Mouse (Mus musculus) naive thymus-derived CD4-positive, alpha-beta T cell, adult 2 months (primary cell): ENCODE measurements around the gene Atp8b4.
A peak's percentile ranks its signal among the peaks of the same experiment; 100 is the strongest.

Experiments used
- DNase-seq: peaks from one replicate; pipeline ENCODE4 v3.0.0-alpha.2; 2011; ENCODE audit warnings: low read depth

Gene Atp8b4

DNA sequence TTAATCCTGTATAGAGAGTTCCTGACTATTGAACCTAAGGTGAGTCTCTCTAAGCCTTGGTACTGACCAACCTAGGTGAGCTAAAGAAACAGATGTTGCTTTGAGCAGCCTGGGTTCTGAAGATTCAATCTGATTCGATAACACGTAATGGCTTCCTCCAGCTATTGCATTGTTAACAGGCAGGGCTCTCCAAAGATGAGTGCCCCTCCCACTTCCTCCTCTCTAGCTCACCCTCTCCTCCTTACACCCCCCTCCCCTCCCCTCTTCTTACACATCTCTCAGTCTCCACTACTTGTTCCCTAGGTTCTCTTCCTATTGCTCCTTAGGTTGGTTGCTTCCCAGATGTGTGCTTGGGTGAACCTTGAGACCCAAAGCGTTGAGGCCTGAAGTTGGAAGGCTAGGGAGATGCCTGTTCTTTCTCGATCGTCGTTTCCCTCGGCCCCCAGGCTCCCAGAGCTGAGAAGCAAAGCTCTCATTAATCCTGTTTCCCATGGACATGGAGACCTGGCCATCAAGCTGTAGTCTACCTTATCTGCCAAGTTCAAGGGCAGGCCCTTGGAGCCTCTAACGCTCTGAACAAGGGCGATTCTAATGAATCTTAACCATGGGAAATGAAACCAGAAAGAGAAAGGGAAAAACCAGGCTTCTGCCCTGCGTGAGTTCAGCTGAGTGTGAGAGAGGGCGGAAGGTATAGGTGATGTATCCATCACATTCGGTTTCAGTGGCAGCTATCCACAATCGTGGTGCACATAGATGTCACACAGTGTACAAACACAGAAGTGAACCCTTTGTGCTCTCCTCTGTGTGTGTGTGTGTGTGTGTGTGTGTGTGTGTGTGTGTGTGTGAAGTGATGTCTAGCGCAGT lies 4.4 kb downstream of the Atp8b4 start:
- peak; percentile 82 for DNase-seq

DNA sequence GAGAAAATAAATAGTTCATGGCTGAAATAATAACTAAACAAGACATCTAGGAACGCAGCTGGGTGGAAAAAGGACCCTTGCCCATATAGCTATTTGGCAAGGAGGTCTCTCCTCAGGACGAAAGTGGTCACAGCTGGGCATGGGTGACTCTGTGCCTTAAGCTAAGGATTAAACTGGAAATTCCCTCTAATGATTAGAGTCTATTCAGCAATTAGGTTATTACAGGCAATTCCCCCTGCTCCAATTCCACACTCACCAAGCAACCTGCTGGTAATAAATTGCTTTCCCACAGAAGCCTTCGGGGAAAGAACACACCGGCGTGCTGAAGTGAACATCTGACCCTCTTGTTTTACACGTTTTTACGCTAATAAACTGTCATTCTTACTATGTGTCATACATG lies 5.2 kb downstream of the Atp8b4 start:
- no peak for DNase-seq

DNA sequence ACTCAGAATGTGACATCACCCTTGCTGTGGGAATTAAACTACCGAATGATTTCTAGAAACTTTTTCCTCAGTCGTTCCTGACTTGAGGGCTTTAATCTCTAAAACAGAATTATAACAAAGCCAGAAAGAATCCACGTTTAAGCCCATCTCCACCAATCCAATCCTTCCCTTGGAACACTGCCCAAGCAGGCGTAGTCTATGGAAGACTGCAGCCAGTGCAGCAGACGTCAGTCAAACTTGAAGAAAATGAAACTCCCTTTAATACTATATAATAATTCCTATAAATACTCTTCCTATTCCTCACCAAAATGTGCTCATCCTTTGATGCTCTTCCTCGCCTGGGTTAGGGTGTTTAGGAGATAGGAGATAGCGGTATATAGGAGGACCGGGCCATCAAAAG lies 7.2 kb downstream of the Atp8b4 start:
- no peak for DNase-seq

DNA sequence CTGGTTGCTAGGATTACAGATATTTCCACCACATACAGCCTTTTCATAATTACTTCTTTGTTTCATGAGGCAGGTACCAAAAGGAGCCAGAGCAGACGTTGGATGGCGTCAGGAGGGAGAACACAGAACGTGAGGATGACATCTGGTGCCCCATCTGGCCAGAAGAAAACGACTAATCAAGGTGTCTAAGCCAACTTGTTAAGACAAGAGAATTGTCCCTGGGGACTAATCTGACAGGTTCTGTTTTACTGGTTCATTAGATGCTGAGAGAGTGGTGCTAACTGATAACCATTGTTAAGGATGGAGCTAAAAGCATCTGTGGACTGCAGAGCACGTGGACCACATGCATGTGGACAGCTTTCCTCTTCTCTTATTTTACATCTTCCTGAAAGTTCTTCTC lies 7.8 kb downstream of the Atp8b4 start:
- no peak for DNase-seq

DNA sequence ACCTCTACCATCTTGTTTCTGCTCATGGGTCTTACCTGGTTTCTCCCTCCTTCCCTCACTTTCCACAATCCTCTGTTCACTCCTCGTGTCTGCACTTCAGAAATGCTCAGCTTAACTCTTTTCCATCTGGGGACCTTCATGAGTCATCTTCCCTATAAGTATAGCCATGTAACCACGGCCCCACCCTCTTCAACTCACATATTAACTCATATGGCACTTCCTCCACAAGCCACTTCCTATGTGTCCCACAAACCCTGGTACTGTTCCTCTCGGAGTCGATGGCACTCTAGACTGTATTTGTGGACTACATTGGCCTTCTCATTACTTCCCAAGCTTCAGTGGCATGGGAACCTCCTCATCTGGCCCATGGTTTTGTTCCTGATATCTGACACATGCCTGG lies 9.0 kb downstream of the Atp8b4 start:
- DNase-seq: peak; percentile 42

DNA sequence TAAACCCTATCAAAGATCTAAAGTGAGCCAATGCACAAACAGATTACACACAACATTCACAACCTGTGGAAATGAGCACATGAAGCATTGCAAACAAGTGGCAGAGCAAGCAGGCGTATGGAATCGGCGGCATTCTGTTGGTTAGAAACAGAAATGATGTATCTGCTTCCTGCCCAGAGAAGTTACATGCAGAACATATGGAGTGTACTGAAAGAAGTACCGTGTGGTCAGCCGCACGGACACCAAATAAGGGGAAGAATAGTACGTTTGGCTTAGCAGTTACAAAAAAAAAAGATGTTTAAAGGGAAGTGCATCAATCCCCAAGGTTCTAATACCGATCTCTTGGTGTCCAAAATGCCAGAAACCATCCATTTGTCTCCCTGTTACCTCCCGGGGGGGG lies 9.9 kb downstream of the Atp8b4 start:
- DNase-seq: no peak

DNA sequence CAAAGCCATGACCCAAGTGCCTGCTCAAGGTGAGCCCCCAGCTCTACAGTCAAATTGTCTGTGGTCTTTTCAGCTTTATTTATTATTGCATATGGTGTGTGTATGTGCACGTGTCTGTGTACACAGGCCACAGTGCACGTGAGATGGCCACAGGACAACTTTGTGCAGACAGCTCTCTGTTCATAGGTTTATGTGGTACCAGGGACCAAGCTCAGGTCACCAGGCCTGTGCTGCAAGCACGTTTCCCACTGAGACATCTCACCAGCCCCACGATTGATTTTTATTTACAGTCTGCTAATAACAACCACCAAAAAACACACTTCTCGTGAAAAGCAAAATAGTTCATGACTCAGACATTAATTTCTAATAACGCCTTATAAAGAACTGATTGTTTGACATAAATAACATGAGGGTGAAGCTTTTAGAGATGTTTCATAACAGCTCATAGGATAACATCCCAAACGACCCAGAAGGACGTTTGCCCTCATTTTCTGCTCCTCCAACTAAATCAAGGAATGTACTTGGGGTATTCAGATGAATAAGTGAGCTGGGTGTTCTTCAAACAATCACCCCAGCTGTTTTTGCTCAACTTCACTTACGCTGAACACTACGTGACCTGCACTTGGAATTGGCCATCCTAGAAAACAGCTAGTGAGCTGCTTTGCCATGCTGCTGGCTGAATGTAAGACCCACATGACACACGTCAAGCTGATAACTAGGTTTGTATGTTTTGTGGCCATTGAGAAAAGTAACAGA lies 15.0 kb downstream of the Atp8b4 start:
- DNase-seq: no peak

DNA sequence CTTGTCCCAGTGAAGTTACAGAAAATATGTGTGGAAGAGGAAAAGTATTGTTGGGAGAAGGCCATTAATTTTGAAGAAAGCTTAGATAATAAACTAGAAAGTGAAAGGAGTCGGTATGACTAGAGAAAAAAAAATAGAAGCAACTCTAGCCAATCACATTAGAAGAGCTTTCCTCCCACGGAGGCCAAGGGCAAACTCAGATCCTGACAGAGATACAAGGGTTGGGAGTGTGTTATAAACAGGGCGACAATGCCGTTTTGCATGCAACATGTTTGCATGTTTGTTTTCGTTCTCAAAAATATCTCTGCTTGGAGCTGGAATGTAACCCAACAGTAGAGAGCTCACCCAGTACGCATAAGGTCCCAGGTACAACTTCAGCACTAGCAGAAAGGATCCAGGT lies 17.1 kb downstream of the Atp8b4 start:
- DNase-seq: peak; percentile 19

DNA sequence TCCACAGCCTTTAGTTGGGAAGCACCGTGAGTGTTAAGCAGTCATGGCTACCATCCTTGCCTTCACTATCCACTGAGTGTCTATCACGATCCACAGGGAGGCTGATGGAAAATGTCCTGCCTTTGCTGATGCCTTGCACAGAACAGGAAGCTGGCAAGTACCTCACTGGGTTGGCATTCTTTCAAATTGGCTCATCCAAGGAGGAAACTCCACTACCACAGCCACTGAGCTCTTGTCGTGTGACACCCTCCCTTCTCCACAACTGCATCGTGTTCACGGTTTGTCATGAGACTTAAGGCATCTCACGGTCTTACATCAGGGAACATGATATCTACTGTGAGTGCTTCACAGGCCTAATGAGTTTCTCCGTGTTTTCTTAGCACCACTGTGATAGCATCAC lies 22.9 kb downstream of the Atp8b4 start:
- no peak for DNase-seq

DNA sequence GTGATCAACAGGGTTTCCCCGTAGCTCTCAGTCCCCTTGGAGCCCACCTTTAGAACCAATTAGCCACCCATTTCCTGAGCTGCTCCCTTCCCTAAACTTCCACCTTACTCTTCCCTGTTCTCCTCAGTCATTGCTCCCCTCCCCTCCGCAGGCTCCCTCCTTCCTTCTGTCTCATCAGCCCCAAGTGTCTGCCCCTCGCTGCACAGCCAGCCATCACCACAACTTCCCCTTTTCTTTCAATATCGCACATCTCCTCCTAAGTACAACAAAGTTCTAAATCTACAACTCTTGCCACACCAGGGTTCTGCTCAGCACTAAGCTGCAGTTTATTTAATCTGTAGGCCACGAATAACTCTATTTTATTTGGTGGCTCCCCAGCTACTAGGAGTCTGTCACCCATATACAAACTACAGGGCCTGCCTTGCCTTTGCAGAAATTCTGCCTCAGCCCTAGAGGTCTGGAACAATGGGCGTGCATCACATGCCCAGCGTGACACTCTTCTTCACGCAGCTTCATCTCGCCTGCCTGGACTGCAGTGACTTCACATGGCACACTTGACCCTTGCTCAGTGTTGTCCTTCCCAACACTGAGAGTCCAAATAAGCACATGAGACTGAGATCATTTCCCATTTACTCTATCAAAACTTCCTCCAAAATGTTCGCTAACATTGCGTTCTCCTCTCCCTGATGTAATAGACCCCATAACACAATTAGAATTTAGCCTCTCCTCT lies 24.6 kb downstream of the Atp8b4 start:
- no peak for DNase-seq

DNA sequence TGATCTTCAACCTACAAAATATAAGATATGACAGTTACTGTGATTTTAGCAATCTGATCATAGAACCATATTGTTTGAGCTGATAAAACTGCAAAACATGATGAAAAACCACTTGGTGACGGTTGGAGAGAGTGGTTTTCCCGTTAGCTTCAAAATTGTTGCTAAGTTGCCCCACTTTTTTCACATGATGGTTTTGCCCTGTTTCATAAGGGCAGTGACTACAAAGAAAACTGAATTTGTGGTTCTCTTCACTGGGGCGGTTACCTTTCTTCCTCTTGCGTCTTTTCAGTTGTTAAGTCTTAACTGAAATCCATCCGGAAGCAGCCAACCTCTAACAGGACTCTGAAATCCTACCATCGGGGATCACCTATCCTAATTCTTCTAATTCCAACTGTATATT lies 26.5 kb downstream of the Atp8b4 start:
- peak; percentile 79 for DNase-seq

DNA sequence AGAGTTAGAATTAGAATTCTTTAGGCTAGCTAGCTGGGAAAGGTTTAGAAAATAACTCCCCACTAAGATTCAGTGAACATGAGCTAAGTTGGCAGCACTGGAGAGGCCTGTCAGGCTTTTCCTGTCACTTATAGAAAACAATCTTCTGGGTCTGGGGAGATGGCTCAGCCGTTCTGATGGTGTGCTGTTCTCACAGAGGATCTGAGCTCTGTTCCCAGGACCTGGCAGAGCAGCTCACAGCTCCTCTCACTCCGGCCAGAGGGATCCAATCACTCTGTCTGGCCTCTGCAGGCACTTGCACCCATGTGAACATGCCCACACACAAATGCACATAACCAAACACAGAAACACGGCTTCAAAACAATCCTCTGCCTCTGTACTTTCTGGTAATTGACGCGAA lies 27.6 kb downstream of the Atp8b4 start:
- DNase-seq: no peak

DNA sequence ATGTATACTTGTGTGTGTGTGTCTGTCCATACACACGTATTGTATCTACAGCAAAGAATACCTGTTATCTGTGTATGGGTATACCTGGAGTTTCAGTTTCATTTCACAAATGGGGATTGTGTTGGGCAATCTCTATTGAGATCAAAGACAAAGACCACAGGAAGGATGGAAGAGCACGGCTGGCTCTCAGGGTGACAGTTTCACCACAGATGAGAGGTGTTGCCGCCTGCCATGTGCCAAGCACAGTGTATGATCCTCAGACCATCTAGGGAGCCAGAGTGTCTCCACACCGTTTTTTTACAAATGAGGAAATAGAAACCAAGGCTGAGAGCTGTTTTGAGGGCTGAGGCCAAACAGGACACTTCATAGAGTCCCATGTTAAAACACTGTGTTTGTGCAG lies 32.7 kb downstream of the Atp8b4 start:
- peak; percentile 69 for DNase-seq

DNA sequence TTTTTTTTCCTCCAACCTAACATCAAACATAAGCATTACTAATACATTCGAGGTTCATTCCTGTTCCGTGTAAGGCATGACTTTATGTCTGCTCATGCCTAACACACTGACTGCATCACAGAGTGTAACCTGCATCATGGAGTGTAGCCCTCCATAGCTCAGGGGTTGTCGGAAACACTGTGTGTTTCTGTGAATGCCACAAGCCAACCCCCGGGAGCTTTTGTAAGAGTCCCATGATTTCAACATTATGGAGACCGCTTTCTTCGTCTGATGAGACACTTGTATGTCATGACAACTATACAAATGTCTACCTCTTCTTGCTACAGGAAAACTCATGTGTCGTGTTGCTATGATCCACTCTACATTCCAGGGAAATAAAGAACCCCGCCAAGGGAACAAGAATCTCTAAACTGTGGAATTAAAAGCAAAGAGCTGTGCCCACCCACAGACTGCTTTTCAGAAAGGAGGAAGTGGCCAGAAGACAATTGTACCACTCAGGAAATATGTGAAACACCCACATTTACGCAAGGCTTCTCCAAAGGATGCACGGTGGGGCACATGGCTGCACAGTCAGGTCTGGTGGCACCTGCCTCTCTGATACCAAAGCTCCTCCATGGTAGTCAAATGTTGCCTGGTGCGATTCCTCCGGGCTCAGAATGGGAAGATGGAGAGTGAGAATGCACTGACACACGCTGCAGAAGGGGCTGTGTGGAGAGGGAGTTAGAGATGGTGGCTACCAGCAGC lies 33.9 kb downstream of the Atp8b4 start:
- peak; percentile 47 for DNase-seq

DNA sequence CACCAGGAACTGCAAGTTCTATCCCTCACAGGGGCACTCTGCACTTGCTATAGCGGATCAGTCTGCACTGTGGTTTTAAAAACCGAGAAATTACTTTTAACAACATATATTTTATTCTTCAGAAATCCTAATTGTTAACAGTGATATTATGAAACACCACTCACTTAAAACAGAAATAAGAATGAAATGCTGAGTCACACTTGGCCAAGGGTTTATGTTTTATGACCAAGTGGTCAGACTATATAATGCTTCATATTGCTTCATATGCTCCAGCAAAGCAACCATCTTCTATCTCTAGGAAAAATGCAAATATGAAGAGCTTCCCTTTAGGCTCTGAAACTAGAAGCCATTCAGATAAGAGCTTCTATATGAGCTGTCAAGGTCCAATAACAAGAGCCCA lies 41.8 kb downstream of the Atp8b4 start:
- no peak for DNase-seq

DNA sequence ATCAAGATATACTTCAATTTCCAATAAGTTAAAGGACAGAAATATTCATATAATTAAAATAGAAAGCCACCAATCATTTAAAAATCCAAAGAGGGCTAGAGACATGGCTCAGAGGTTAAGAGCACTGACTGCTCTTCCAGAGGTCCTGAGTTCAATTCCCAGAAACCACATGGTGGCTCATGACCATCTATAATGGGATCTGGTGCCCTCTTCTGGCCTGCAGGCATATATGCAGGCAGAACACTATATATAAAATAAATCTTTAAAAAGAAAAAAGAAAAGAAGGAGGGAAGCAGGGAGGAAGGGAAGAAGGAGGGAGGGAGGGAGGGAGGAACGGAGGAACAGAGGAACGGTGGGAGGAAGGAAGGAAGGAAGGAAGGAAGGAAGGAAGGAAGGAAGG lies 42.7 kb downstream of the Atp8b4 start:
- peak; percentile 14 for DNase-seq

DNA sequence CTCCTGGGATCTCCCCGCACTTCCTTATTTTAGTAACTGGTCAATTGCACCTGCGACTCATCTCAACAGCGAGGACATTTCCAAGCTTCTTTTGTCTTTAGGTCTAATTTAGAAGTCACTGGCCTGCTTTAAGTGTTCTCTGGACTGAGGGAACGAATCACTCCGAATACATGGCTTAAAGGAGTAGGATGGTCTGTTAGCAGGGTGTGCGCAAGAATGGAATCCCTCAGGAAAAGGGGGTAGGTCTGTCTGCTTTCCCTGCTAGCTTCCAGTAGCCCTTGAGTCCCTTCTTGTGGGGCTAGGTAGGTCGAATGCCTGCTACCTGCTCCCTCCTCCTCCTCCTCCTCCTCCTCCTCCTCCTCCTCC lies 49.6 kb downstream of the Atp8b4 start:
- no peak for DNase-seq

DNA sequence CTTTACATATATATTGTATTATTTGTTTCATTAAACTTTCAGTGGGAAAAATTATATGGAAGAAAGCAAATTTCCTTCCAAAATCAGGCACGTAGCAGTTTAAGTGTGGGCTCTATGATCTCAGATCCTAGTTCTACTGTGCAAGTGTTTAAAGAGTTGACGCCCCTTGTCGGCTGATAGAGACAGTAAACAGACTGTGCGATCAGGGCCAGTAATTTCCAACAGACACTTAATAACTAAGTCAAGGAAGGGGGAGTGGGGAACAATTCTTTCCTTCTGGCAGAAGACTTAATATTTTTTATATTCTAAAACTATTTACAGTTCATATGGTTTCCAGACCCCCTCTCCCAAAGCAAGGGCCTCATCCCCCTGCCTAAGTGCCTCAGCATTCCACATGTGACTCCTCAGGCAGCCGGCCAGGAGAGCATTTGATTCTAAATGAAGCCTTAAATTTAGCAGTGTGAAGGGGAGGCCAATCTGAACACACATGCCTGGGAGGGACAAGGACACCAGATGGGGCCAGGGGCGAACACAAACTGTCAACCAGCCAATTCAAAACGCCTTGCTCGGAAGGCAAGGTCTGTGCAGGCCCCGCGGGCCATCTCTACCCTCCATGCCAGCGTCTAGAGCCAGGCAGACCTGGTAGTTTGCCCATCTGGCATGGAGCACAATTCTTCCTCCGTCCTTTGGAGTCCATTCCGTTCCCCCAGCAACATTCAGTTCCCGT lies 50.1 kb downstream of the Atp8b4 start:
- no peak for DNase-seq

DNA sequence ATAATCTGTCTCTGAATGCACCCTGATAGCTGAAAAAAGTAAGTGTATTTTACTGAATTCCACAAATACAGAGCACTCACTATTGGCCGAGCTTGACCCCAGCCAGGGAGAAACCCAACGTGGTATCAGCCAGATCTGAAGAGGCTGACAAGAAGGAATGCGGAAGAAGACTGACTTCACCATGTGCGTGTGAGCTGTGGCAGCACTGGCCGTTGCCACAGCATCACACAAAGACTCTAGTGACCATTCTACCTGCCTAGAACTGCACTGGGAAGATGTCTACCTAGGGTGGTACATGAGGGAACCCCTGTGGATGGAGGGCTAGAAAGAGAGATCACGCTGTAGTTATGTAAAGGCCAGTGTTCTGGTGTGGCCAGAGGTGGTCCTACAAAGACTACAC lies 55.4 kb downstream of the Atp8b4 start:
- DNase-seq: no peak

DNA sequence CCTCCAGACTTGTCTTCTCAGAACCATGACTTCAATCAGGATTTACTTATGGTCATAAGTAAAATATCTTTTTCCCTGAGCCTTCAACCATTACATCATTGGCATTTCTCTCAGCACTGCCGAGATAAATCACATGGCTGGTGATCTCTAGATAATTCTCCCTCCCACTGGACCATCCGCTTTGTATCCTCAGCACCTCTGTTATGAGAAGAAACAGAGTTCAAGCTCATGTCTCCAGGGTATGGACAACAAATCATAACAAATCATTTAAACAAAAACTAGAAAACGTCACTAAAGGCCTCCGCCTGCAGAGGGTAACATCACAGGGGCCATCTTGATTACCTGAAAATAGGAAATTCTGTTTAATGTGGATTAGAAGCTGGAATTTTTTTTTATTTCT lies 58.9 kb downstream of the Atp8b4 start:
- DNase-seq: no peak

DNA sequence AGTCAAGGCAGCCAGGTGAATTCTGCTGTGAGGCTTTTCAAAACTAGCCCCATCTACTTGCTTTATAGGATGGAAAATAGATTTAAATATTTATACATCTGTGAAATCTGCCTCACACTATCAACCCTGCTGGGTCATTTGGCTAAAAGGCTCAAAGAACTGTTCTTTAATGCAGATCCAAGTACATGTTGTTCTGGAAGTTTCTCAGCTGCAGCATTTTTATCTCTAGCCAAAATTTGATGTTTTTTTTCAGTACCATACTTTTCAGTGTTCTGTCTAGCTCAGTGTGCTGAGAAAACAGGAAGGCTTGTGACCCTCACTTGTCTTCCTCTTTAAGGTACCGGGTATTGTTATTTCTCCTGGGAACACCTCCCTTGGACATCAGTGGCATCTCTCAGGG lies 65.8 kb downstream of the Atp8b4 start:
- DNase-seq: no peak

DNA sequence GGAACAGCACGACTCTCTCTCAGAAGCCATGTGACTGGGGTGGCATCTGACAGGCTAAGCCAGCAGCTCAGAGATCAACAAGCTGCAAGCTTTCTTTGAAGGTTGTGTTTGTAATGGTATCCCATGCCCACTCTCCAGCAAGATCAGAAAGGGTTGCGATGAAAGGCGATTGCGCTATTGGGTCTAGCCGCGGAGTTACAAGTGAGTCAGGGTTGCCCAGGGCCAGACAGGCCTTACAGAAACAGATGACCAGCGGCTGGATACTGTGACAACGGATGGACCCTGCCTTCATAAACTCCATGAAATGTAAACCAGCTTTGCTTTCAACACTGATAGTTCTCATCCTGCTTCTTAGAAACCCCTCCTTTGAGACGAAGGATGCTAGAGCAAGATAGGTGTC lies 66.2 kb downstream of the Atp8b4 start:
- DNase-seq: no peak
